Mouse (Mus musculus) gastrocnemius, adult 8-10 months (tissue): ENCODE measurements around the gene Ppip5k2. TPM values are rescaled to one million over a fixed set of nuclear protein-coding genes. Genes with fewer than 3 reads are reported as not detected.

Experiments used
- DNase-seq, 2 experiments: peaks; one replicate each; pipeline ENCODE4 v3.0.0; 2022; ENCODE audit warnings: low spot score in 2 of 2
- total RNA-seq, 4 experiments: library from RNA; stranded (reverse); gene quantifications; 2 replicates each; pipeline ENCODE4 v1.2.4; 2022

The Ppip5k2 gene
- total RNA-seq, 4 experiments from 2014 or later: 1.1 to 2.2 (median 2.1) TPM

- peak; percentile 54 to 71 for DNase-seq
These were observed 108.6 kb downstream of the Ppip5k2 start, which contains the start of gene D1Ertd622e for GRCm38 (mm10) chr1:97661406-97662241. Gene D1Ertd622e (minus strand): TSS chr1:97662074.

GRCm38 (mm10) chr1:97660687-97661405 is 109.4 kb downstream of the Ppip5k2 start:
- peak; percentile 66 to 73 for DNase-seq

GRCm38 (mm10) chr1:97659405-97659804 is 110.8 kb downstream of the Ppip5k2 start:
- DNase-seq: no peak

GRCm38 (mm10) chr1:97657786-97658185 is 112.4 kb downstream of the Ppip5k2 start:
- peak; percentile 11 to 64 for DNase-seq

- DNase-seq: no peak
These were observed 113.0 kb downstream of the Ppip5k2 start for GRCm38 (mm10) chr1:97657201-97657600.

Other genes with a start within 250 kb of the Ppip5k2 start
- 10 to 100 TPM; 15.8 to 29.3 (median 25.3) TPM for gene D1Ertd622e, start 108.3 kb downstream of the Ppip5k2 start, total RNA-seq
- gene Gin1, start 239 bp downstream of the Ppip5k2 start, total RNA-seq: 1 to 10 TPM; 1.9 to 4.6 (median 2.9) TPM